Mouse (Mus musculus): ENCODE measurements at regions not wholly inside any gene's neighbourhood (a gene's known extent, or its start where the extent isn't known, plus 50 kb on each side); places are given as distances from the start of the nearest gene placed in this dataset.

DNA sequence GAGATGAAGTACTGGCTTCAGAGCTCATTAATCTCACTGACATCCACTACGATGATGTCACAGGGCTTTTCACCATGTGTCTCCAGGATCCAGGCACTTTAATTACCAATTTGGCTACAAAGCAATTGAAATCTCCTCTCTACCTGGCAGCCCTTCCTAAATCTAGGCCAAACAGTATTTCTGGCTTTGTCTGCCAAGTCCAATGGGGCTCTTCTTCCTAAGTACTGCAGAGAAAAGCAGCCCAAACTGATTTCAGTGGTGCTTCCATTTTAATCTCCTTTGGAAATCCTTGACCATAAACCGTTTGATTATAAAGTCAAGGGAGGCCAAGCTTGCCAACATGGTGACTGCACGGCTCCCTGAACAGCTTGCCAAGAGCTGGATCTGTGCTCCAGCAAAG is 534.7 kb downstream of the Tm4sf1 start:
- no peak for TF ChIP-seq CTCF (IDR thresholded peaks at IDR 0.05; ENCODE audit: low read depth, low read length)
- no peak for TF ChIP-seq POLR2A (IDR thresholded peaks at IDR 0.05; ENCODE audit: insufficient read depth, low read length)
- TF ChIP-seq EP300 (IDR thresholded peaks at IDR 0.05; ENCODE audit: insufficient read depth, low read depth, low read length) = no peak

Measured in ES-Bruce4 (cell line).